Mouse (Mus musculus) lung, postnatal 0 days (tissue): ENCODE results near the gene Ndufa3.

Experiments
- CTCF ChIP-seq: IDR thresholded peaks from 2 replicates; pipeline ENCODE4 v1.5.1; 2016; ENCODE audit warnings: antibody characterized with exemption, mild to moderate bottlenecking
- EP300 ChIP-seq: IDR thresholded peaks from 2 replicates; pipeline ENCODE4 v1.6.1; 2016; ENCODE audit warnings: antibody characterized with exemption, mild to moderate bottlenecking, control low read depth

DNA sequence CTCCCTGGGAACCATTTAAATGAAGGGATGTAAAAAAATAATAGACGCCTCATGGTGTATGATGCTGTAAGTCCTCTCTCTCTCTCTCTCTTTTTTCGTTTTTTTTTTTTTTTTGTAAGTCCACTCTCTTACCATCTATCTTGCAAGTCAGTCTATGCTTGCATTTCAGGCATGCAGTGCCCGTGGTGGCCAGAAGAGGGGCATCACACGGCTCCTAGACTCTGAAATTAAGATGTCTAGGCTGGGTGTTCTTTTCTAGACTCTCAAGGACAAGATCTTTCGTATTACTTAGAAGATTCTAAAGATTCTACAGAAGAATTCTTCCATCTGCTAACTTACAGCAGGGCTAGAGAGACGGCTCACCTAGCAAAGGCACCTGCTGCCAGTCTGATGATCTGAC lies 47.4 kb upstream of the Ndufa3 start:
- TF ChIP-seq CTCF = no peak
- no peak for TF ChIP-seq EP300
